Mouse (Mus musculus): ENCODE data around the gene Dgkq. TPM values are rescaled to one million over a fixed set of nuclear protein-coding genes. Genes with fewer than 3 reads are reported as not detected.
A peak's percentile ranks its signal among the peaks of the same experiment; 100 is the strongest.

The Dgkq gene
- polyA plus RNA-seq, 1 experiment from 2014 or later, result 5.8 TPM

DNA sequence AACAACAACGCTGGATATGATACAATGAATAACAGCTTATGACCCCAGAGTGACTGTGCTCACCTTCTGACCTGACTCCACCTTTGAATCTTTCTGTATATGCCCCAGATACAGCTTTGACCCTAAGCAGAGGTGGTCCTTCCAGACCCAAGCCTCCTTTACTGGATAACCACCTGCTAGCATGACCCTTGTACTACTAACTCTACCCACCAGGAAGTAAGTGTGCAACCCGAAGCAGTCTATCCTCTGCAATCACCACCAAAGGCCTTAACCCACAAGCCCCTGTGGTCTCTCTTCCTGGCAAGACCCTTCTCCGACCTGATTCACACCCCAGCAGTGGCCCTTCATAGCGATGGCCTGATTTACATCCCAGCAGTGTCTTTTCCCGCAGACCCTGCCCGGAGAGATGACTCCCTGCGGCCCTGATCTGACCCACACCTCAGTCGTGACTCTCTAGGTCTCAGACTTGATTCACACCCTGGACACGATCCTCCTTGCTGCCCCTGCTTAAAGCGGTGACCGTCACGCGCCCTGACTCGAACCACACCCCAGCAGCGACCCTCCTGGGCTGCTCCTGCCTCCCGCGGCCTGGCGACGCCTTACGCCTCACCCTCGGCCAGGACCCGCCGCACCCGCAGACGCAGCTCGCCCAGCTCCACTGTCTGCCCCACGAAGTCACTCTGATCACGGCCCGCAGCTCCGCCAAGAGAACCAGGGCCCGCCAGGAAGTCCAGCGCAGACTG is 40.4 kb downstream of the Dgkq start:
- Histone ChIP-seq H3K36me3 (ENCODE audit: control insufficient read depth, insufficient read depth, low read length) (peaks cover 8% of the 10 kb centered on the region; the same call in 1 of the 2 replicates), H3K27me3 (replicated peaks; ENCODE audit: control insufficient read depth, insufficient read depth, low read length) (no peaks in the 10 kb centered on the region), H3K27ac (ENCODE audit: low read depth, low read length) (peak overlapping the region; percentile 82), H3K4me1 (replicated peaks; ENCODE audit: control insufficient read depth, insufficient read depth, low read length) (peaks cover 26% of the 10 kb centered on the region), H3K4me3 (ENCODE audit: low read depth, low read length) (peak overlapping the region; percentile 84), H3K4me2 (peak overlapping the region; percentile 93), H3K9me3 (ENCODE audit: control insufficient read depth, low read length) (no peaks in the 10 kb centered on the region), H3K9ac (ENCODE audit: low read depth, low read length) (peak overlapping the region; percentile 86)
- ATAC-seq (replicated peaks; ENCODE audit: low FRiP score) (peak; percentile 81), DNase-seq (ENCODE audit: low spot score) (no peak)
- 2% methylated on average over 32 of the region's 32 CpGs for WGBS

DNA sequence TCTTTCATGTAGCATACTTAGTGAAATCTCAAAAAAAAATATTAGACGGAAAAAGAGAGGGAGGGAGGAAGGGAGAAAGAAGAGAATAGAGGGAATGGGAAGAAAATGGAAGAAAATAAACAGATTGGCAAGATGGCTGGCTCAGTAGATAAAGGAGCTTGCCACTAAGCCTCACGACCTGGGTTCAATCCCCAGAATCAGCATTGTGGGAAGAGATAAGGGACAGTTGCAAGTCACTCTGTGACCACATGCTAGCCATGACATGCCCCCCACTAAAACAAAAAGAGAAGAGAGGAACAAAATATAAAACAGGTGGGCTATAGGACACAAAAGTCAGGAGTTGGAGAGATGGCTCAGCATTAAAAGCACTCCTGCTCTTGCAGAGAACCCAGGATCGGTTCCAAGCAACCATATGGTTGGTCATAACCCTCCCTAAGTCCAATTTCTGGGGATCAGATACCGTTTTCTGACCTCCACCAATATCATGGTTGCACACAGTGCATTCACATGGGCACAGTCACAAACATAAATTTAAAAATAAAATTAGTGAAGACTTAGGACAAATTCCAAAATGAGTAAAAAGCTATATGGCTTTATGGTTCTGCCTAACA is 43.3 kb downstream of the Dgkq start:
- Histone ChIP-seq H3K4me2 (peak overlapping the region; percentile 36; the same call in 1 of the 2 replicates), H3K4me3 (ENCODE audit: low read depth, low read length) (no peak overlapping the region), H3K4me1 (replicated peaks; ENCODE audit: control insufficient read depth, insufficient read depth, low read length) (peaks cover 26% of the 10 kb centered on the region), H3K27ac (ENCODE audit: low read depth, low read length) (peak overlapping the region; percentile 53; the same call in 1 of the 2 replicates), H3K9ac (ENCODE audit: low read depth, low read length) (no peak overlapping the region), H3K36me3 (ENCODE audit: control insufficient read depth, insufficient read depth, low read length) (peaks cover 26% of the 10 kb centered on the region), H3K9me3 (ENCODE audit: control insufficient read depth, low read length) (no peaks in the 10 kb centered on the region), H3K27me3 (replicated peaks; ENCODE audit: control insufficient read depth, insufficient read depth, low read length) (no peaks in the 10 kb centered on the region)
- ATAC-seq (replicated peaks; ENCODE audit: low FRiP score) (no peak), DNase-seq (ENCODE audit: low spot score) (no peak)
- 58% methylated on average over 4 of the region's 4 CpGs for WGBS

DNA sequence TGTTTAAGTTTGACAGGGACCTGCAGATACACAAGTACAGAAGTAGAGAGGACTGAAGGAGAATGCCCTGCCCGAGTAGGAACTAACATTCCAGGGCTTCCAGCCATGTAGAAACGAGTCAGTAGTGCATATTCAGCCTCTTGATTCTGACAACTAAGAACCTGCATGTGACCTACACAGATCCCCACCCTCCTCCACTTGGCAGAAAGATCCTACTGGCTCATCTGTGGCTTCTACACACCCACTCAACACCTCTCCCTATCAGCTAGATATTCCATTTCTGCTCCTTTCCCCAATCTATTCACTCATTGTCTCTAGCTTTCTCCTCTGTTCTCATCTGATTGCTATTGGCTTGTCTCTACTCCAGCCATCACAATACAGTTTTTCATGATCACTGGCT is 47.6 kb downstream of the Dgkq start:
- H3K4me3 ChIP-seq (ENCODE audit: low read depth, low read length), result no peak overlapping the region
- H3K4me2 ChIP-seq, result no peak overlapping the region
- H3K4me1 ChIP-seq (replicated peaks; ENCODE audit: control insufficient read depth, insufficient read depth, low read length), result peaks cover 10% of the 10 kb centered on the region; the same call in 1 of the 2 replicates
- DNase-seq (ENCODE audit: low spot score), result no peak
- 79% methylated on average over 2 of the region's 2 CpGs for WGBS
- no peak overlapping the region for H3K9ac ChIP-seq (ENCODE audit: low read depth, low read length)
- H3K27me3 ChIP-seq (replicated peaks; ENCODE audit: control insufficient read depth, insufficient read depth, low read length), result no peaks in the 10 kb centered on the region
- ATAC-seq (replicated peaks; ENCODE audit: low FRiP score), result no peak
- H3K9me3 ChIP-seq (ENCODE audit: control insufficient read depth, low read length), result no peaks in the 10 kb centered on the region
- peaks cover 30% of the 10 kb centered on the region for H3K36me3 ChIP-seq (ENCODE audit: control insufficient read depth, insufficient read depth, low read length)
- no peak overlapping the region for H3K27ac ChIP-seq (ENCODE audit: low read depth, low read length)

DNA sequence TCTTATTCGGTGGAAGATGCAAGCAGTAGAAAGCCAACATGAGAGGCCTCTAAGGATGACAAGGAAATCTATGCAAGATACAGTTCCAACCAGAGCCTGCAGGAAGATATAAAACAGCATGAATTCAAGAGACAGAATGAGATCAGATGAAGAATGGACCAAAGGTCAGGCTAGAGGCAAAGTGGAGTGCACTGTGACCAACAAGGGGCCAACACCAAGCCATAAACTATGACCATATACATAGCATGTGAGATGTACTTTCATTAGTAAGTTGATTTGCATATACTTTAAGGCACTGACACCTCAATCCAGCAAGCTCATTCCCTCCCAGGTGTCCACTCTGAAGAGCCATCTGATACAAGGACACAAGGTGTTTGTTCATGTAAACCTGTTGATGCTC is 59.0 kb downstream of the Dgkq start:
- peaks cover 53% of the 10 kb centered on the region for H3K36me3 ChIP-seq (ENCODE audit: control insufficient read depth, insufficient read depth, low read length)
- H3K9ac ChIP-seq (ENCODE audit: low read depth, low read length), result no peak overlapping the region
- H3K9me3 ChIP-seq (ENCODE audit: control insufficient read depth, low read length), result no peaks in the 10 kb centered on the region
- H3K4me1 ChIP-seq (replicated peaks; ENCODE audit: control insufficient read depth, insufficient read depth, low read length), result no peaks in the 10 kb centered on the region
- ATAC-seq (replicated peaks; ENCODE audit: low FRiP score) (no peak), DNase-seq (ENCODE audit: low spot score) (no peak)
- H3K27me3 ChIP-seq (replicated peaks; ENCODE audit: control insufficient read depth, insufficient read depth, low read length), result no peaks in the 10 kb centered on the region
- H3K27ac ChIP-seq (ENCODE audit: low read depth, low read length), result no peak overlapping the region
- H3K4me3 ChIP-seq (ENCODE audit: low read depth, low read length), result no peak overlapping the region
- H3K4me2 ChIP-seq, result no peak overlapping the region
- 89% methylated on average over 1 of the region's 1 CpGs for WGBS

DNA sequence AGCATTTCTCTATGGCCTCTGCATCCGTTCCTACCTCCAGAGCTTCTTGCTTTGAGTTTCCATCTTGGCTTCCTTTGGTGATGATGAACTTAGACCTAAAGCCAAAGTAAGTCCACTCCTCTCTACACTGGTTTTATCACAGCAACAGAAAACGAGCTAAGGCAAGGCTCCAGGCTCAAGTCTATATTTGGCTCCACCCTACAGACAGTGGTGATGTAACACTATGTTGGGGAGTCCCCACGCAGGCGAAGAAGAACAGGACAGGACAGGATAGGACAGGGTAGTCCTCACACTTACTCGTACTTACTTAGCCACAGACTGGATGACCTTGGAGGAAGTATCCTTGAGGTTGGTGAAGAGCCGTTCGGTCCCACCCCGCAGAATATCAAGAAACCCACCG is 66.9 kb downstream of the Dgkq start:
- Histone ChIP-seq H3K9me3 (ENCODE audit: control insufficient read depth, low read length) (no peaks in the 10 kb centered on the region), H3K9ac (ENCODE audit: low read depth, low read length) (no peak overlapping the region), H3K4me2 (no peak overlapping the region), H3K36me3 (ENCODE audit: control insufficient read depth, insufficient read depth, low read length) (peaks cover 54% of the 10 kb centered on the region), H3K27me3 (replicated peaks; ENCODE audit: control insufficient read depth, insufficient read depth, low read length) (no peaks in the 10 kb centered on the region), H3K27ac (ENCODE audit: low read depth, low read length) (no peak overlapping the region), H3K4me1 (replicated peaks; ENCODE audit: control insufficient read depth, insufficient read depth, low read length) (no peaks in the 10 kb centered on the region), H3K4me3 (ENCODE audit: low read depth, low read length) (no peak overlapping the region)
- ATAC-seq (replicated peaks; ENCODE audit: low FRiP score) (no peak), DNase-seq (ENCODE audit: low spot score) (no peak)
- WGBS, result 89% methylated on average over 9 of the region's 9 CpGs

DNA sequence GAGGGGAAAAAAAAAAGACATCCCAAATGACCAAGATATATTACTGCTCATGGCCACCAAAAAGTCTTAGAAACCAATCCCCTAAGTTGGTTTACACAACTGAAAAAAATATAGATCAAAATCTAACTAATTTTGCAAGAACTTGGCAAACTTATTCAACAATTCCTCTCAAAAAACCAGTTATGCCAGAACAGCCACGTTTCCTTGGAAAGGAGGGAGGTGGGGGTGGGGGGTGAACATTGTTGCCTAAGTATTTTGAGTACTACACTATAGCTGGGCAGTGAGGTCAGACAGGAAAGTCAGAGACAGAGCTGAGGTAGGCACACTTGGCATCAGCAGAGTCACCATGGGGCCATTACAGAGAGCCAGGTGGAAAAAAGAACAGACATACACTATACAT is 69.5 kb downstream of the Dgkq start:
- no peak for DNase-seq (ENCODE audit: low spot score)
- 87% methylated on average over 1 of the region's 1 CpGs for WGBS

More for the DNA sequence above, 69.5 kb downstream of the Dgkq start:
- no peak for ATAC-seq (replicated peaks; ENCODE audit: low FRiP score)
- Histone ChIP-seq H3K9me3 (ENCODE audit: control insufficient read depth, low read length) (no peaks in the 10 kb centered on the region), H3K4me1 (replicated peaks; ENCODE audit: control insufficient read depth, insufficient read depth, low read length) (no peaks in the 10 kb centered on the region), H3K36me3 (ENCODE audit: control insufficient read depth, insufficient read depth, low read length) (peaks cover 51% of the 10 kb centered on the region), H3K9ac (ENCODE audit: low read depth, low read length) (no peak overlapping the region), H3K27ac (ENCODE audit: low read depth, low read length) (no peak overlapping the region), H3K4me2 (no peak overlapping the region), H3K4me3 (ENCODE audit: low read depth, low read length) (no peak overlapping the region), H3K27me3 (replicated peaks; ENCODE audit: control insufficient read depth, insufficient read depth, low read length) (no peaks in the 10 kb centered on the region)

Other genes starting within 250 kb of the Dgkq start
- gene Atp5k, start 235.2 kb downstream of the Dgkq start, polyA plus RNA-seq (2014; fragmentation: Nextera tagmentation; extraction: Ambion mirVana), result 419 and 473 TPM in 2 replicates
- gene Mfsd7a, start 220.8 kb downstream of the Dgkq start, polyA plus RNA-seq (2014; fragmentation: Nextera tagmentation; extraction: Ambion mirVana), result 0.12 TPM in 1 of 2 replicates, not detected in the other
- 17.6 and 19.6 TPM in 2 replicates for gene Pcgf3, start 208.4 kb downstream of the Dgkq start, polyA plus RNA-seq (2014; fragmentation: Nextera tagmentation; extraction: Ambion mirVana)
- gene Cplx1, start 119.6 kb downstream of the Dgkq start, polyA plus RNA-seq (2014; fragmentation: Nextera tagmentation; extraction: Ambion mirVana), result not detected in 2 replicates
- gene Gak, start 39.9 kb downstream of the Dgkq start, polyA plus RNA-seq (2014; fragmentation: Nextera tagmentation; extraction: Ambion mirVana), result 55.0 and 55.6 TPM in 2 replicates
- gene Tmem175, start 39.9 kb downstream of the Dgkq start, polyA plus RNA-seq (2014; fragmentation: Nextera tagmentation; extraction: Ambion mirVana), result 24.7 and 30.4 TPM in 2 replicates
- 9.8 and 10.1 TPM in 2 replicates for gene Idua, start 9.3 kb downstream of the Dgkq start, polyA plus RNA-seq (2014; fragmentation: Nextera tagmentation; extraction: Ambion mirVana)
- 11.6 and 14.4 TPM in 2 replicates for gene Slc26a1, start 5.9 kb upstream of the Dgkq start, polyA plus RNA-seq (2014; fragmentation: Nextera tagmentation; extraction: Ambion mirVana)
- gene Fgfrl1, start 22.7 kb upstream of the Dgkq start, polyA plus RNA-seq (2014; fragmentation: Nextera tagmentation; extraction: Ambion mirVana), result 21.3 and 22.1 TPM in 2 replicates
- 2.4 and 3.2 TPM in 2 replicates for gene Rnf212, start 105.3 kb upstream of the Dgkq start, polyA plus RNA-seq (2014; fragmentation: Nextera tagmentation; extraction: Ambion mirVana)
- not detected in 2 replicates for gene Tmed11, start 125.7 kb upstream of the Dgkq start, polyA plus RNA-seq (2014; fragmentation: Nextera tagmentation; extraction: Ambion mirVana)
- gene Vmn2r8, start 139.2 kb upstream of the Dgkq start, polyA plus RNA-seq (2014; fragmentation: Nextera tagmentation; extraction: Ambion mirVana), result not detected in 2 replicates
- not detected in 2 replicates for gene Vmn2r9, start 182.9 kb upstream of the Dgkq start, polyA plus RNA-seq (2014; fragmentation: Nextera tagmentation; extraction: Ambion mirVana)

All from liver, embryonic 11.5 days (tissue).